Mouse (Mus musculus) myocyte (in vitro differentiated cells): ENCODE data around the gene Msi2.

Experiments
- CEBPB ChIP-seq: IDR thresholded peaks from 2 replicates; pipeline ENCODE4 v1.6.1; 2011; ENCODE audit warnings: mild to moderate bottlenecking, moderate library complexity; ENCODE audit not compliant: poor library complexity, insufficient read depth, severe bottlenecking
- MAX ChIP-seq: IDR thresholded peaks from one replicate; pipeline ENCODE4 v1.6.1; 2011; ENCODE audit warnings: low read depth, mild to moderate bottlenecking, control low read depth
- MYOD1 ChIP-seq, 3 experiments: IDR thresholded peaks; one replicate each; pipeline ENCODE4 v1.6.1; 2011; ENCODE audit warnings: control low read depth in 2 of 3, low read depth in 2 of 3, mild to moderate bottlenecking in 2 of 3, moderate library complexity in 1 of 3; ENCODE audit not compliant: insufficient read length in 2 of 3, control insufficient read depth in 1 of 3
- POLR2A ChIP-seq: IDR thresholded peaks from one replicate; pipeline ENCODE4 v1.6.1; 2011; ENCODE audit warnings: low read depth, mild to moderate bottlenecking, control low read depth, moderate library complexity; ENCODE audit not compliant: insufficient read length
- POLR2AphosphoS2 ChIP-seq: IDR thresholded peaks from one replicate; pipeline ENCODE4 v1.6.1; 2011; ENCODE audit warnings: low read depth, control low read depth; ENCODE audit not compliant: insufficient read length
- TCF12 ChIP-seq: IDR thresholded peaks from one replicate; pipeline ENCODE4 v1.6.1; 2011; ENCODE audit warnings: mild to moderate bottlenecking, control low read depth; ENCODE audit not compliant: poor library complexity, insufficient read depth, severe bottlenecking
- USF1 ChIP-seq: IDR thresholded peaks from one replicate; pipeline ENCODE4 v1.6.1; 2011; ENCODE audit warnings: low read depth, mild to moderate bottlenecking, control low read depth, moderate library complexity

DNA sequence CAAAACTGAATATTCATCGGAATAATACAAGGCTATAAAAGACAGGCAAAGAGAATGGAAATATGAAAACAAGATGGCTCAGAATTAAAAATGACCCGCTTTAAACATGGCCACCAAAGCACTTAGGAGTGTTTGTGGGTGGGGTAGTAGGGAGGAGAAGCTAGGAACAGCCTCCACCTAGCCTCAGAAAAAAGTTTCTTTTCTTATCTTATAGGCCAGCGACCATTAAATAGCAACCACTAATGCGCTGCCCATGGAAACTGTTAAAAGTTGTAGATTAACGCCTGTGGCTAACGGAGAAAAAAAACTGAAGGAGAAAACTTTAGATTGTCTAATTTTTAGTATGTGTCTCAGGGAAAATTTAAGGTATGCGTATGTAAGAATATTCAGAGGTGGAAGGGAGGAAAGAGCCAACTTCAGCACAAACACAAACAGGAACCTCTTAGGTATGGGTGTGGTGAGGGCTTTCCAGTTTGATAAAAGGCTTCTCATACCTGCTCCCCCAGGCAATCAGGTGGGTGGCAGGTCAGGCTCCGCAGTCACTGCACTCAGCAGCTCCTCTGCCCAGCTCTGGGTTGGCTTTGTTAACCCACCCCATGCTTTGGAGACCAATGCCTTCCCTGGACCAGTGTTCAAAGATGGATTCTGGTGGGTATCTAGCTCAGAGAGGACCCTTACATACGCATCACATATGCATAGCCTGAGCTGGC, 298.5 kb downstream of the Msi2 start:
- no peak for TF ChIP-seq POLR2A
- TF ChIP-seq USF1, result no peak
- no peak for TF ChIP-seq TCF12
- no peak for TF ChIP-seq CEBPB
- no peak for TF ChIP-seq POLR2AphosphoS2
- no peak for TF ChIP-seq MYOD1 (IDR thresholded peaks at IDR 0.05; ENCODE audit: control insufficient read depth in 1 of 3, insufficient read length in 2 of 3, low read depth in 2 of 3)
- no peak for TF ChIP-seq MAX
